ENCODE assay signal across 8 mouse cellular contexts in genomic region chr19:46075616-46076607, GRCm38 (mm10). TPM values are rescaled to one million over a fixed set of nuclear protein-coding genes. Genes with fewer than 3 reads are reported as not detected.
DNase-seq lines count a peak whose midpoint lies in the region; ATAC-seq and TF ChIP-seq lines count a peak whose summit lies in the region.

Nolc1 (plus strand) TSS chr19:46075863.

- peak; percentile 96 for ATAC-seq in frontal cortex, adult (ENCODE audit: low TSS enrichment)
- peak; percentile 98 for ATAC-seq in lung, postnatal 0 days

- peak; percentile 23 for TF ChIP-seq EP300 in lung, postnatal 0 days (IDR thresholded peaks at IDR 0.05)

- H3K27me3 ChIP-seq in hindbrain, embryonic 10.5 days (ENCODE audit: insufficient read depth, poor library complexity, severe bottlenecking): no peaks in the 10 kb centered on the region
- no peaks in the 10 kb centered on the region for H3K27me3 ChIP-seq in lung, postnatal 0 days (replicated peaks; ENCODE audit: insufficient read depth, low read length)

- no peaks in the 10 kb centered on the region for H3K9me3 ChIP-seq in hindbrain, embryonic 10.5 days
- H3K9me3 ChIP-seq in lung, postnatal 0 days (ENCODE audit: low read length): no peaks in the 10 kb centered on the region

- peaks cover 22% of the 10 kb centered on the region for H3K4me1 ChIP-seq in hindbrain, embryonic 10.5 days (replicated peaks)
- no peaks in the 10 kb centered on the region; the same call in 1 of the 2 replicates for H3K4me1 ChIP-seq in lung, postnatal 0 days (ENCODE audit: insufficient read depth, low read depth, low read length)

- peak within 1 kb of the TSS; percentile 75 for H3K4me2 ChIP-seq in lung, postnatal 0 days (replicated peaks; ENCODE audit: low read depth, low read length)

- under 1% methylated on average over 66 of the region's 66 CpGs for WGBS in hindbrain, embryonic 10.5 days
- WGBS in lung, postnatal 0 days: under 1% methylated on average over 66 of the region's 66 CpGs

- peak within 1 kb of the TSS; percentile 71 for H3K9ac ChIP-seq in lung, postnatal 0 days (replicated peaks; ENCODE audit: low read depth)

- peaks cover 72% of the 10 kb centered on the region for H3K36me3 ChIP-seq in hindbrain, embryonic 10.5 days
- H3K36me3 ChIP-seq in lung, postnatal 0 days (ENCODE audit: insufficient read depth, low read length): peaks cover 14% of the 10 kb centered on the region

- peak; percentile 41 for TF ChIP-seq CTCF in lung, postnatal 0 days (IDR thresholded peaks at IDR 0.05)

- H3K27ac ChIP-seq in hindbrain, embryonic 10.5 days: peak within 1 kb of the TSS; percentile 85
- H3K27ac ChIP-seq in lung, postnatal 0 days (ENCODE audit: low read length): peak within 1 kb of the TSS; percentile 71

- H3K4me3 ChIP-seq in hindbrain, embryonic 10.5 days: peak within 1 kb of the TSS; percentile 93
- H3K4me3 ChIP-seq in lung, postnatal 0 days (ENCODE audit: low read depth, low read length): peak within 1 kb of the TSS; percentile 75

- DNase-seq in MN1 (ENCODE audit: low spot score): peak; percentile 95
- peak; percentile 99 for DNase-seq in cerebellum, adult 9-10 months
- peak; percentile 99 for DNase-seq in hindbrain, embryonic 10.5 days (ENCODE audit: low spot score)
- peak; percentile 99 for DNase-seq in layer of hippocampus, adult 9-11 months
- DNase-seq in lung, postnatal 0 days (ENCODE audit: low spot score): peak; percentile 99
- DNase-seq in ovary, postnatal 14 days (ENCODE audit: low spot score): peak; percentile 99
- DNase-seq in thymus, postnatal 14 days: peak; percentile 100

RNA-seq across cellular contexts. Expression of gene Nolc1, which starts in this region (rescaled TPM):
- 110 and 136 TPM in 2 replicates for polyA plus RNA-seq in hindbrain, embryonic 10.5 days (2016; fragmentation: Nextera tagmentation; extraction: Ambion mirVana)
- 22.5 and 26.0 TPM in 2 replicates for polyA plus RNA-seq in lung, postnatal 0 days (2015; fragmentation: Nextera tagmentation; extraction: Ambion mirVana)

Comparison
In these comparisons a context has a peak if more than half of its experiments do, and no peak if none do; other contexts are left out.
1. Peak in every context shown above with its lines: DNase-seq, ATAC-seq, H3K4me3 ChIP-seq and H3K27ac ChIP-seq.